Mouse (Mus musculus) heart, adult 18-20 months (tissue): ENCODE measurements at regions not wholly inside any gene's neighbourhood (a gene's known extent, or its start where the extent isn't known, plus 50 kb on each side); places are given as distances from the start of the nearest gene placed in this dataset.

ENCODE experiments used
- DNase-seq, 2 experiments: peaks; one replicate each; pipeline ENCODE4 v3.0.0; 2021 to 2022; ENCODE audit warnings: mixed read lengths in 1 of 2

DNA sequence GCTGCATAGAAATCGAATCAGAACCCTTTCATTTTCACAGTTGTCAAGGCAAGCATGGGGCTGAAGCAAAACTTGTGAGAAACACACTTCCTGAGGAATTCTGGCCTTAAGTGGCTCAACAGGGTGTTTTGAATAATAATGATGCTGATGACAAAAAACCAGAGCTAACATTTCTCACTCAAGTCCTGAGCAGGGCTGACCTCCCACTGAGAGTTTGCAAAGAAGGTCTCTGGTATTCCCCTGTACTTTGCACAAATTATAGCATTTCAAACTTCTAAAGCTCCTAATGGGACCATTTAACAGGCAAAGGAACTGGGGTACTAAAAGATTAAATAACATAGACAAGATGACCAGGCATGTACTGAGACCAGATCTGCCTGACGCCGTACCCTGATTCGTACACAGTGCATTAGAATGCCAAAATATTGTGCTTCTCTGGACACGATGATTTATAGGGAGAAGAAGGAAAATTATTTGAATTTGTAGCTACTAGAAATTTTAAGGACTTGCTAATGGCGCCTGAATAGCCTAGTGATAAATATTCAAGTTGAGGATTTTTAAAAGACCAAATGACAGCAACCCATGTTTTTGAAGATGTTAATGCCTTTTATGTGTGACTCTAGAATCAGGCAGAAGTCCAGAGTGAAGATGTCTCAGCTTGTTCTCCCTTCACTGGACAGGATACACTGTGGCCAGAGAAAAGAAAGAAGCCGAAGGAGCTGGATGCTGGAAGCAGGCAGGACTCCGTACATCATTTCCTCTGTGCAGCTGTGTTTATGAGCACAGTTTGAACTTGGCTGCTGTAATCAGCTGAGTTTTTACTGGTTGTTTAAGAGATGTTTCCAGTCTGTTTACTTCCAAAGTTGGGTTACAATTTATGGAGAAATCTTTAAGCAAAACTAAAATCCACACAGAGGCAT lies 1056.7 kb downstream of the Fam19a2 start:
- DNase-seq: peak in 1 of 2 experiments; percentile 5

DNA sequence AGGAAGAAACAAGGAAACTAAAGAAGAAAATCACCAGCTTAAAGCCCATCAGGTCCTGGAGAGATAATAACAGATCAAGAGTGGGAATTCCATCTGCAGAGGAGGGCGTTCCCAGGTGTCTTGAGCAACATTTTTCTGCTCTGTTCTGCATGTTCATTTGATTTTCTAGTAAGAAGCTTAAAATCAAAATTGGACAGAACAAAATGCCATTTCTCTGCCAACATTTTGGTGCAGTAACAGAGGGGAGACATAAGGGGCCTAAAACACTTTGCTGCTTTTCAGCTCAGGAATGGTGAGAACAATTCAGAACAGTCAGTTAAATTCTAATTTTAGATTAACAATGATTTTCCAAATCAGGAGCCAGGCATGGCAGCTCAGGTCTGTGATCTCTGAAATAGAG lies 1056.8 kb downstream of the Slc16a7 start:
- DNase-seq: no peak

DNA sequence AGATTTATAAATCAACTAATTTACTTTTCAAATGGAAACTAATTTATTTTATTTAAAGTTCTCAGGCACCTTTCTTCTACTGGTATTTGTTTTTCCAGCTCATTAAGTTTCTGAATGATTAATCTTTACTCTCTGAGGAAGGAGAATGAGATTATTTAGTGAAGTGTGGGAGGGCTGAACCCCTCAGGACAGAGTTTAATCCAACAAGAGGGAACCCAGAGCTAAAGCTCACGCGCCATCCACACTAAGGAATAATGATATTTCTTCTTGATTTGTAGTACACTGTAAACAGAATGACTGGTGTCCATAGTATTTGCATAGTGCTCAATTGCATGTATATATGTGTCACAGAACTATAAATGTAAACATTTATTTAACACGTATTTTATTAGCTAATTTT lies 1050.3 kb downstream of the Slc16a7 start:
- DNase-seq: no peak

DNA sequence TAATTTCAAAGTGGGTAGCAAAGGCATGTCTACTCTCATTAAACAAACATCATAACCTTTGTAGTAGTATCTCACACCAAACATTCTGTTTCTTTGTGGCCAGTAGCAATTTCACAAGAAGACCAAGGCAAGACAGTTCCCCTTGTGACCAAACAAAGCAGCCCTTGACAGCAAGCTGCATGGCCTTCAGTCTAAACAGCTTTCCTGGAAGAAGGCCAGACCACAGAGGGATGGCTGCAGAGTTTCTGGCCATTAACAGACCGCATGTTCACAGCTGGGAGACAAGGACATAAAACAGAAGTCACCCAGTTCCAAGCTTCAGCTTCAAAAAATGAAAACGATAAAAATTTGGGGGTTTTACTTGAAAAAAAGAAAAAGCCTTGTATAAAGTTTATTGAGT lies 1040.0 kb downstream of the Slc16a7 start:
- peak; percentile 45 to 63 for DNase-seq

DNA sequence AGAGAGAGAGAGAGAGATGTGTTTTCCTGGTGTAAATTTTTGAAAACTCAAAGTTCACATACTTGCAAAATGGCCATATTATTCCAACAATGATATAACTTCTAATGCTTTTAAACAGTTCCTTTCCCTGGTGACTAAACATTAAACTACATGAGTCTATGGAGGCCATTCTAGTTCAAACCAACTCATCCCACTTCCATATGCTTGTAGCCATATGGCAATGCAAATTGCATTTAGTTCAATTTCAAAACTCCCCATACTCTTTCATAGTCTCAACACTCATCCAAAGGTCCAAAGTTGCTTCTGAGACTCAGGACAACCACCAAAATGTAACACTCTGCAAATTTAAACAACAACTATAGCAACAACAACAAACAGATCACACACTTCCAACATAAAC lies 1026.5 kb downstream of the Slc16a7 start:
- DNase-seq: no peak

DNA sequence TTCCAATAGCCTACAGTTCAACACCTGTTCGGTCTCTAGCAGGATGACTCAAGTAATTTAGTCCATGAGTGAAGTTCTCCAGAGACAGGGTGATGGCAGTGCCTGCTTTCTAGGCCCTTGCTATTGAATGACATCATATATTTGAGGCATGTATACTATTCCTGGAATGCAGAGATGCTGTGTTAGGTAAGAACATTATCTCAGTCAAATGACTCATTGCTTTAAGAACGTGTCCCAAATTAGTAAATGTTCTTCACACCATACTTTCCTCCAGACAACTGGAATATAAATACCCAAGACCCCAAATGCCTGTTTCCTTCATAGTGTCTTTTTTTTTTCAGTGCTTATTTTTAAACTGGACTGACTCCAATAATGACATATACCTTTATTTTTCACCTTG lies 1018.3 kb downstream of the Slc16a7 start:
- DNase-seq: no peak

DNA sequence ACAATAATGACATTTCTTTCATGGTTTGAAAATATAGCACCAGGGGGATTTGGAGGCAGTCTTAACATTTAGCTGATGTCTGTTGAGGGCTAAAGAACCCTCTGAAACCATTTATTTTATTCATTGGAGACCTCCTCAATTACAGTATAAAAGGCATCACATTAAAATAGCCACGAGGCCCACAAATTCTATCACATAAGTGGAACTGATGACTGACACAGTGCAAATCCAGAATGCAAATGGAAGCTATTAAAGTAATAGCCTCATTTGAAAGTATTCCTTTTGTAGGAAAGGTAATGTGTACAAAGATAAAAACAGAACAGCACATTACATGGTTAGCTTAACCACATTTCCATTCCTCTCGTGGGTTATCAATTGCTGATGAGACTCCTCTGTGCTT lies 986.6 kb downstream of the Slc16a7 start:
- no peak for DNase-seq

DNA sequence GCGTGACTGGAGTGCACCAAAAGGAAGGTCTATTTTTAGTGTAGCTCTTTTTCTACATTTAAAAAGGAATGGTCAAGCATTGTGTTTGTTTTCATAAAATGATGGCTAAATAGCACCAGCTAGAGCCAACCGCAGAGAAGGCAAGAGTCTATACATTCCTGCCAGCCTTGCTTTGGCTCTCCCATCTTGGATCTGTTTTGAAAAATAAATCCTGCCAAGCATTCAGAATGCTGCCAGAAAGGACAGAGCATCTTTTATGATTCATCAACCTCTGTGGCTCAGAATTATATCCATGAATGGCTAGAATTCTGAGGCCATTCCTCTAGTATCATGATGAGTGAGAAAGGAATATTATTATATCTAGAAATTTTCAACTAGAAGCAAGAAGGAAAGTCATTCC lies 979.6 kb downstream of the Slc16a7 start:
- no peak for DNase-seq

DNA sequence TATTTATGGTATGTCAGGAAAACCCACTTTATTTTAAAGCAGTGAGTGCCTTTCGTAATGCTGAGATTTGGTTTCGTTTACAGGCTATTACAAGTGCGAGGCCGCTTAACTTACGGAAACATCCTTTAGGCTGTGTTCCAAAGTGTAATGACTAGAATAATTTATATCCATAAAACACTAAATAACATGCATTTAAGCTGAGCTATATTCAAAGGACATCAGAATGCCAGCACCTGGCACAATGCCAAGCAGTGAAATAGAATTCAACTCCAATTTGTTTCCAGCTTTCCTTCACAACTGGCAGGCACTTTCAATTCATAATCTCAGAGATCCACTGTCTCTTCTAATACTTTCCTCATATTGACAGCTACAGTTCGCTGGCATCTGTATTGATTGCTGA lies 972.7 kb downstream of the Slc16a7 start:
- no peak for DNase-seq

DNA sequence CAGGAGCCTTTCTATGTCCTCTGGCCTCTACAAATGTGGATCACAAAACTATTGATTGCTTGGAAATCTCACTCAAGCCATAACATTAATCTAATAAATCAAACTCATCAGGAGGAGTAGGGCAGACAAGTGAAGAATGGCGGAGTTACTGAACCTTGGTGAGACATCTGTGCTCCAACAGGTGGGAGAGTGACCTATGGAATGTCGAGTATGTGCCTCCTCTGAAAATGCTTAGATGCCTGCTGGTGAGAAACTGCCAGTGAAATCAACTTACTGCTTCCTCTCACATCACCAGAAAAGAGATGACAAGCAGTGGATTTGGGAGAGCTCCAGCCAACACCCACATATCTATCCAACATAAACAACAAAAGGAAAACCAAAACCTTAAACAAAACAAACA lies 965.8 kb downstream of the Slc16a7 start:
- no peak for DNase-seq
